Mouse (Mus musculus): ENCODE data around the gene Prkaa1. TPM values are rescaled to one million over a fixed set of nuclear protein-coding genes. Genes with fewer than 3 reads are reported as not detected.
"Not testable (repeated sequence)": the region's sequence is repeated elsewhere in the genome, so short reads cannot be mapped to it uniquely, and the experiment has no call there.

The Prkaa1 gene
- polyA plus RNA-seq, 1 experiment from 2014 or later: 19.9 TPM

DNA sequence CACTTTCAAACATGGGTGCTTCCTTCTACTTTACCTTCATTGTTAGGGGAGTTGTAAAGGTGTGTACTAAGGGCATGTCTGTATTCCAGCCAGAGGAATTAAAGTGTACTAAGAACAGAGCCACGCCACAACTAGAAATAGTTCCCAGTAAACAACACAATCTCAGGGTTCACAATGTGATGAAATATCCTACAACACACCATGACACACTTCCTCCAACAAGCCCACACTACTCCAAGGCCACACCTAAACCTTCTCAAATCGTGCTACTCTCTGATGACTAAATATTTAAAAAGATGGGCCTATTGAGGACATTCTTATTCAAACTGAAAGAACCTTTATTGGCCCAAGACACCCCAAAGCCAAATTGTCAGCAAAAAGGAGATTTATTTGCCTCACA, 16.2 kb upstream of the Prkaa1 start:
- Histone ChIP-seq H3K27me3 (ENCODE audit: insufficient read depth, low read length) (no peaks in the 10 kb centered on the region), H3K4me1 (replicated peaks; ENCODE audit: insufficient read depth, low read length) (no peaks in the 10 kb centered on the region), H3K36me3 (ENCODE audit: insufficient read depth, low read length) (peaks cover 11% of the 10 kb centered on the region), H3K9ac (ENCODE audit: low read depth, low read length) (no peak overlapping the region), H3K27ac (no peak overlapping the region), H3K9me3 (replicated peaks; ENCODE audit: low read length) (no peaks in the 10 kb centered on the region), H3K4me2 (ENCODE audit: low read length) (no peak overlapping the region), H3K4me3 (replicated peaks; ENCODE audit: low read depth, low read length) (no peak overlapping the region)
- ATAC-seq (replicated peaks; ENCODE audit: low FRiP score, low read depth) (no peak), DNase-seq (ENCODE audit: low spot score) (no peak)
- TF ChIP-seq CTCF (IDR thresholded peaks at IDR 0.05; ENCODE audit: low read depth): no peak
- WGBS: 82% methylated on average over 2 of the region's 2 CpGs

GRCm38 (mm10) chr15:5128176-5128940, 15.3 kb upstream of the Prkaa1 start:
- Histone ChIP-seq H3K27ac (no peak overlapping the region), H3K9me3 (replicated peaks; ENCODE audit: low read length) (no peaks in the 10 kb centered on the region), H3K4me1 (replicated peaks; ENCODE audit: insufficient read depth, low read length) (no peaks in the 10 kb centered on the region), H3K36me3 (ENCODE audit: insufficient read depth, low read length) (peaks cover 11% of the 10 kb centered on the region), H3K4me3 (replicated peaks; ENCODE audit: low read depth, low read length) (no peak overlapping the region), H3K4me2 (ENCODE audit: low read length) (no peak overlapping the region), H3K27me3 (ENCODE audit: insufficient read depth, low read length) (no peaks in the 10 kb centered on the region), H3K9ac (ENCODE audit: low read depth, low read length) (no peak overlapping the region)
- no peak for DNase-seq (ENCODE audit: low spot score)
- no peak for TF ChIP-seq CTCF (IDR thresholded peaks at IDR 0.05; ENCODE audit: low read depth)
- ATAC-seq (replicated peaks; ENCODE audit: low FRiP score, low read depth): no peak
- 61% methylated on average over 5 of the region's 5 CpGs for WGBS

GRCm38 (mm10) chr15:5129111-5129805, 14.4 kb upstream of the Prkaa1 start:
- 85% methylated on average over 12 of the region's 12 CpGs for WGBS
- no peak for DNase-seq (ENCODE audit: low spot score)

GRCm38 (mm10) chr15:5130887-5131668, 12.6 kb upstream of the Prkaa1 start:
- 89% methylated on average over 14 of the region's 14 CpGs for WGBS
- H3K9ac ChIP-seq (ENCODE audit: low read depth, low read length); H3K36me3 ChIP-seq (ENCODE audit: insufficient read depth, low read length); H3K4me3 ChIP-seq (replicated peaks; ENCODE audit: low read depth, low read length); H3K4me2 ChIP-seq (ENCODE audit: low read length); H3K27me3 ChIP-seq (ENCODE audit: insufficient read depth, low read length); H3K9me3 ChIP-seq (replicated peaks; ENCODE audit: low read length); H3K4me1 ChIP-seq (replicated peaks; ENCODE audit: insufficient read depth, low read length); ATAC-seq (replicated peaks; ENCODE audit: low FRiP score, low read depth); DNase-seq (ENCODE audit: low spot score); H3K27ac ChIP-seq: not testable (repeated sequence)

More at GRCm38 (mm10) chr15:5129111-5129805, 14.4 kb upstream of the Prkaa1 start:
- no peak for TF ChIP-seq CTCF (IDR thresholded peaks at IDR 0.05; ENCODE audit: low read depth)
- Histone ChIP-seq H3K9ac (ENCODE audit: low read depth, low read length) (no peak overlapping the region), H3K4me2 (ENCODE audit: low read length) (no peak overlapping the region), H3K4me3 (replicated peaks; ENCODE audit: low read depth, low read length) (no peak overlapping the region), H3K36me3 (ENCODE audit: insufficient read depth, low read length) (peaks cover 9% of the 10 kb centered on the region), H3K27ac (no peak overlapping the region), H3K4me1 (replicated peaks; ENCODE audit: insufficient read depth, low read length) (no peaks in the 10 kb centered on the region), H3K27me3 (ENCODE audit: insufficient read depth, low read length) (no peaks in the 10 kb centered on the region), H3K9me3 (replicated peaks; ENCODE audit: low read length) (no peaks in the 10 kb centered on the region)
- no peak for ATAC-seq (replicated peaks; ENCODE audit: low FRiP score, low read depth)

DNA sequence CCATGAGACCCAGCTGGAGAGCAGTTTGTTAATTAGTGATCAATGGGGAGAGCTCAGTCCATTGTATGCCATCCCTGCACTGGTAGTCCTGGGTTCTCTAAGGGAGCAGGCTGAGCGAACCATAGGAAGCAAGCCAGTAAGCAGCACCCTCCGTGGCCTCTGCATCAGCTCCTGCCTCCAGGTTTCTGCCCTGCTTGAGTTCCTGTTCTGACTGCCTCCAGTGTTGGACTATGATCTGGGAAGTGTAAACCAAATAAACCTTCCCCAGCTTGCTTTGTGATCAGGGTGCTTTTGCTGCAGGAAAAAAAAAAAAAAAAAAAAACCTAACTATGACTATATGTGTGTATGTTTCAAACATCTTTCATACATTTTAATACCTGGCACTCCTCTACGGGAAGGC, 10.4 kb upstream of the Prkaa1 start:
- no peak for DNase-seq (ENCODE audit: low spot score)

DNA sequence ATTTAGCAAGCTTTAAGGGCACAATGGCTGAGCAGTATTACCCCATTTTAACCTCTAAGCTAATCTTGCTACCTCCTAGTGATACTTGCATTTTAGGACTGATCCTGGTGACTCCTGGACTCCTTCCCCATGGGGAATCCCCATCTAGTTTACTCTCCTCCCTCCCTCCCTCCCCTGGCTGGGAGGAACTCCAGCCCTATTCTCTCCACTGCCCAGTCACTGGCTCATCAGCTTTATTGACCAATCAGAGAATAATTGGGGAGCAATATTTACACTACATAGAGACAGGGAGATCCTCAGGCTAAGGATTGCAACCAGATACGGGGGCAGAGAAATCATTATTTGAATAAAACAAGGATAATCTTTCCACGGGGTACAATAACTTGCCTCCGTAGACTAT, 9.5 kb upstream of the Prkaa1 start:
- TF ChIP-seq CTCF (IDR thresholded peaks at IDR 0.05; ENCODE audit: low read depth): no peak
- H3K27me3 ChIP-seq (ENCODE audit: insufficient read depth, low read length): no peaks in the 10 kb centered on the region
- no peaks in the 10 kb centered on the region for H3K4me1 ChIP-seq (replicated peaks; ENCODE audit: insufficient read depth, low read length)
- no peak overlapping the region for H3K4me2 ChIP-seq (ENCODE audit: low read length)
- DNase-seq (ENCODE audit: low spot score) (no peak), ATAC-seq (replicated peaks; ENCODE audit: low FRiP score, low read depth) (no peak)
- WGBS: 67% methylated on average over 3 of the region's 3 CpGs
- no peaks in the 10 kb centered on the region for H3K9me3 ChIP-seq (replicated peaks; ENCODE audit: low read length)
- H3K27ac ChIP-seq: no peak overlapping the region
- no peak overlapping the region for H3K9ac ChIP-seq (ENCODE audit: low read depth, low read length)
- no peaks in the 10 kb centered on the region for H3K36me3 ChIP-seq (ENCODE audit: insufficient read depth, low read length)
- no peak overlapping the region for H3K4me3 ChIP-seq (replicated peaks; ENCODE audit: low read depth, low read length)

More for the DNA sequence above, 10.4 kb upstream of the Prkaa1 start:
- H3K4me1 ChIP-seq (replicated peaks; ENCODE audit: insufficient read depth, low read length): no peaks in the 10 kb centered on the region
- no peak for ATAC-seq (replicated peaks; ENCODE audit: low FRiP score, low read depth)
- no peak overlapping the region for H3K27ac ChIP-seq
- no peaks in the 10 kb centered on the region for H3K9me3 ChIP-seq (replicated peaks; ENCODE audit: low read length)
- no peak overlapping the region for H3K4me3 ChIP-seq (replicated peaks; ENCODE audit: low read depth, low read length)
- H3K9ac ChIP-seq (ENCODE audit: low read depth, low read length): no peak overlapping the region
- WGBS: 74% methylated on average over 3 of the region's 3 CpGs
- no peak overlapping the region for H3K4me2 ChIP-seq (ENCODE audit: low read length)
- no peaks in the 10 kb centered on the region for H3K27me3 ChIP-seq (ENCODE audit: insufficient read depth, low read length)
- no peak for TF ChIP-seq CTCF (IDR thresholded peaks at IDR 0.05; ENCODE audit: low read depth)
- no peaks in the 10 kb centered on the region for H3K36me3 ChIP-seq (ENCODE audit: insufficient read depth, low read length)

All from kidney, postnatal 0 days (tissue).